In genomic region chr19:44310155-44310575, GRCm38 (mm10) we compare ENCODE assay signal across 7 mouse cellular contexts. TPM values are rescaled to one million over a fixed set of nuclear protein-coding genes. Genes with fewer than 3 reads are reported as not detected.
DNase-seq lines count a peak whose midpoint lies in the region; ATAC-seq and TF ChIP-seq lines count a peak whose summit lies in the region.
"Not testable (repeated sequence)": the region's sequence is repeated elsewhere in the genome, so short reads cannot be mapped to it uniquely, and the experiment has no call there.
"Had no signal": no experiment of that assay in that cellular context is flagged by ENCODE, and none has a peak within 500 bp of the region (broad histone marks: within the 10 kb centered on the region; RNA-seq: fewer than 3 reads in every experiment).

No protein-coding gene starts in this region.

- not testable (repeated sequence) for H3K4me2 ChIP-seq in forebrain, embryonic 11.5 days (ENCODE audit: low read depth, low read length, severe bottlenecking)

- DNase-seq in MEL (ENCODE audit: low read depth, low spot score) = peak; percentile 21
- peak; percentile 0 for DNase-seq in cerebellum, adult 9-11 months
- DNase-seq in forebrain, embryonic 11.5 days (ENCODE audit: low spot score) = peak; percentile 16
- DNase-seq in heart, embryonic 10.5 days (ENCODE audit: low spot score) = peak; percentile 66
- DNase-seq in limb, embryonic 10.5 days (ENCODE audit: low spot score) = peak; percentile 11
- peak; percentile 2 for DNase-seq in retina, postnatal 1 day

- not testable (repeated sequence) for H3K9me3 ChIP-seq in MEL (replicated peaks; ENCODE audit: insufficient read depth, low read length); forebrain, embryonic 11.5 days (ENCODE audit: control insufficient read depth, low read length); heart, embryonic 10.5 days; limb, embryonic 10.5 days (replicated peaks)

- not testable (repeated sequence) for H3K27me3 ChIP-seq in MEL (ENCODE audit: control insufficient read depth in 1 of 2, insufficient read depth in 2 of 2, low read length in 2 of 2); forebrain, embryonic 11.5 days (ENCODE audit: control insufficient read depth, insufficient read depth, low read length); heart, embryonic 10.5 days (ENCODE audit: insufficient read depth, poor library complexity, severe bottlenecking); limb, embryonic 10.5 days (ENCODE audit: low read depth, poor library complexity, severe bottlenecking)

- peaks cover 0 to 15% of the 10 kb centered on the region in 2 experiments; a peak in 2 of 4 replicates for H3K4me1 ChIP-seq in MEL (ENCODE audit: control insufficient read depth in 1 of 2, insufficient read depth in 2 of 2, low read length in 2 of 2)
- H3K4me1 ChIP-seq in forebrain, embryonic 11.5 days (replicated peaks; ENCODE audit: control insufficient read depth, insufficient read depth, low read length) = peaks cover 10% of the 10 kb centered on the region; the same call in 1 of the 2 replicates
- H3K4me1 ChIP-seq in heart, embryonic 10.5 days = peaks cover 13% of the 10 kb centered on the region
- peaks cover 11% of the 10 kb centered on the region for H3K4me1 ChIP-seq in limb, embryonic 10.5 days

- peaks cover 11 to 13% of the 10 kb centered on the region in 2 experiments for H3K36me3 ChIP-seq in MEL (ENCODE audit: control insufficient read depth in 1 of 2, insufficient read depth in 2 of 2, low read length in 2 of 2)
- H3K36me3 ChIP-seq in forebrain, embryonic 11.5 days (ENCODE audit: control insufficient read depth, insufficient read depth, low read length) = not testable (repeated sequence)
- peaks cover 32% of the 10 kb centered on the region for H3K36me3 ChIP-seq in heart, embryonic 10.5 days
- peaks cover 40% of the 10 kb centered on the region for H3K36me3 ChIP-seq in limb, embryonic 10.5 days

- TF ChIP-seq CTCF in MEL (IDR thresholded peaks at IDR 0.05 in 2 of 3, conservative IDR thresholded peaks at IDR 0.05 in 1 of 3; ENCODE audit: control insufficient read depth in 1 of 3, insufficient read depth in 1 of 3, low read depth in 2 of 3, low read length in 3 of 3, poor library complexity in 1 of 3, severe bottlenecking in 1 of 3) = not testable (repeated sequence)

- not testable (repeated sequence) for TF ChIP-seq EP300 in MEL (IDR thresholded peaks at IDR 0.05; ENCODE audit: low read depth in 1 of 2, low read length in 2 of 2)

- H3K79me2 ChIP-seq in MEL (ENCODE audit: control insufficient read depth, insufficient read depth, low read length, poor library complexity) = not testable (repeated sequence)

- H3K9ac ChIP-seq in MEL (ENCODE audit: control insufficient read depth, low read depth, low read length, poor library complexity, severe bottlenecking); forebrain, embryonic 11.5 days (ENCODE audit: low read length): not testable (repeated sequence)

- TF ChIP-seq POLR2A in MEL (IDR thresholded peaks at IDR 0.05; ENCODE audit: control insufficient read depth in 1 of 2, insufficient read depth in 1 of 2, low read depth in 1 of 2, low read length in 2 of 2, poor library complexity in 1 of 2) = not testable (repeated sequence)

- TF ChIP-seq RAD21 in MEL (IDR thresholded peaks at IDR 0.05; ENCODE audit: low read depth, low read length) = not testable (repeated sequence)

- 88% methylated on average over 1 of the region's 1 CpGs for WGBS in forebrain, embryonic 11.5 days
- 86% methylated on average over 1 of the region's 1 CpGs for WGBS in heart, embryonic 10.5 days
- 86% methylated on average over 1 of the region's 1 CpGs for WGBS in limb, embryonic 10.5 days

- H3K4me3 ChIP-seq in MEL (ENCODE audit: control insufficient read depth in 1 of 2, insufficient read depth in 1 of 2, low read depth in 2 of 2, low read length in 2 of 2); forebrain, embryonic 11.5 days (ENCODE audit: low read depth, low read length); heart, embryonic 10.5 days; limb, embryonic 10.5 days: not testable (repeated sequence)

- not testable (repeated sequence) for ATAC-seq in forebrain, embryonic 11.5 days (replicated peaks; ENCODE audit: low FRiP score)

- H3K27ac ChIP-seq in MEL (ENCODE audit: control insufficient read depth, low read depth, low read length); forebrain, embryonic 11.5 days (ENCODE audit: low read depth, low read length); heart, embryonic 10.5 days; limb, embryonic 10.5 days: not testable (repeated sequence)

TF ChIP-seq in MEL, 35 proteins besides CTCF, POLR2A, EP300 and RAD21:
- TF ChIP-seq POLR2AphosphoS2 (IDR thresholded peaks at IDR 0.05; ENCODE audit: low read length) = 0 out of 2 replicates have a peak, but pooled peaks have one; percentile 10

RNA-seq across cellular contexts. Expression of gene Scd2, which starts 16.7 kb away (rescaled TPM):
- total RNA-seq in MEL (2012; rRNA removed) = 392 and 554 TPM in 2 replicates
- polyA plus RNA-seq in MEL (2012; ENCODE audit: insufficient read depth in 1 of 2, insufficient read length in 2 of 2, low read depth in 1 of 2, low replicate concordance in 2 of 2, missing spikeins in 1 of 2) = 100 to 1,000 TPM in 1 of 2 experiments, 10 to 100 TPM in 1; 47.4 to 593 TPM
- 433 and 466 TPM in 2 replicates for polyA plus RNA-seq in forebrain, embryonic 11.5 days (2014; fragmentation: Nextera tagmentation; extraction: Ambion mirVana)
- 195 and 207 TPM in 2 replicates for polyA plus RNA-seq in heart, embryonic 10.5 days (2016; fragmentation: Nextera tagmentation; extraction: Ambion mirVana)
- 324 and 335 TPM in 2 replicates for polyA plus RNA-seq in limb, embryonic 10.5 days (2016; fragmentation: Nextera tagmentation; extraction: Ambion mirVana)

RNA-seq across cellular contexts. Expression of gene Scd4, which starts 22.7 kb away (rescaled TPM):
- total RNA-seq in MEL (2012; rRNA removed) = 0.16 and 0.31 TPM in 2 replicates
- polyA plus RNA-seq in MEL (2012; ENCODE audit: insufficient read depth in 1 of 2, insufficient read length in 2 of 2, low read depth in 1 of 2, low replicate concordance in 2 of 2, missing spikeins in 1 of 2) = under 1 TPM in 1 of 2 experiments, not detected in 1; 0.36 TPM
- not detected in 2 replicates for polyA plus RNA-seq in forebrain, embryonic 11.5 days (2014; fragmentation: Nextera tagmentation; extraction: Ambion mirVana)
- 0.06 and 0.16 TPM in 2 replicates for polyA plus RNA-seq in heart, embryonic 10.5 days (2016; fragmentation: Nextera tagmentation; extraction: Ambion mirVana)
- 0.08 and 0.11 TPM in 2 replicates for polyA plus RNA-seq in limb, embryonic 10.5 days (2016; fragmentation: Nextera tagmentation; extraction: Ambion mirVana)
- total RNA-seq: CH12.LX had no signal

Comparison
In these comparisons a context has a peak if more than half of its experiments do, and no peak if none do; other contexts are left out.
1. DNase-seq: peak in every context shown above with its lines; median percentile 66 in heart, embryonic 10.5 days; 21 in MEL; 16 in forebrain, embryonic 11.5 days; 11 in limb, embryonic 10.5 days; 2 in retina, postnatal 1 day; 0 in cerebellum, adult 9-11 months.